Comparison of ENCODE assay signal across 7 mouse cellular contexts in genomic region chr2:172439843-172440639, GRCm38 (mm10). TPM values are rescaled to one million over a fixed set of nuclear protein-coding genes. Genes with fewer than 3 reads are reported as not detected.
A peak's percentile ranks its signal among the peaks of the same experiment; 100 is the strongest.
DNase-seq lines count a peak whose midpoint lies in the region; ATAC-seq lines count a peak whose summit lies in the region.

Gene Rtf2, plus strand, starts transcription at chr2:172440556.

- DNase-seq in adrenal gland, adult 8-10 months: peak; percentile 99
- DNase-seq in embryo, embryonic 9.5 days (ENCODE audit: extremely low spot score): peak; percentile 99
- peak; percentile 99 for DNase-seq in gastrocnemius, postnatal 4 days (ENCODE audit: low spot score in 2 of 2)
- peak; percentile 100 for DNase-seq in left cerebral cortex, postnatal 36 days (ENCODE audit: low spot score in 2 of 2)
- peak; percentile 100 for DNase-seq in midbrain, embryonic 11.5 days (ENCODE audit: low spot score, missing footprints)
- peak; percentile 98 for DNase-seq in skeletal muscle tissue, adult 2 months (ENCODE audit: low read depth, low spot score)

- ATAC-seq in intestine, embryonic 16.5 days: peak; percentile 98
- peak; percentile 99 for ATAC-seq in midbrain, embryonic 11.5 days (ENCODE audit: low FRiP score)

- intact Hi-C loops in left cerebral cortex, postnatal 36 days (cut with DNase I): loop anchor here (5.0 kb wide), 1 partner anchor 68 kb away; the partner anchor contains the start of genes Aurka and Cstf1

- H3K4me1 ChIP-seq in intestine, embryonic 16.5 days (ENCODE audit: control insufficient read depth, insufficient read depth, low read length): peaks cover 13% of the 10 kb centered on the region
- peaks cover 15% of the 10 kb centered on the region for H3K4me1 ChIP-seq in midbrain, embryonic 11.5 days (ENCODE audit: control insufficient read depth, insufficient read depth, low read length)

- H3K36me3 ChIP-seq in intestine, embryonic 16.5 days (ENCODE audit: control insufficient read depth, insufficient read depth, low read length): no peaks in the 10 kb centered on the region
- no peaks in the 10 kb centered on the region for H3K36me3 ChIP-seq in midbrain, embryonic 11.5 days (ENCODE audit: control insufficient read depth, insufficient read depth, low read length)

- H3K9me3 ChIP-seq in intestine, embryonic 16.5 days (ENCODE audit: control insufficient read depth, low read length): no peaks in the 10 kb centered on the region
- no peaks in the 10 kb centered on the region for H3K9me3 ChIP-seq in midbrain, embryonic 11.5 days (ENCODE audit: control insufficient read depth, low read length)

- peak within 1 kb of the TSS; percentile 65 for H3K4me3 ChIP-seq in intestine, embryonic 16.5 days (ENCODE audit: low read length)
- H3K4me3 ChIP-seq in midbrain, embryonic 11.5 days (ENCODE audit: low read depth, low read length): peak within 1 kb of the TSS; percentile 81

- H3K4me2 ChIP-seq in intestine, embryonic 16.5 days (ENCODE audit: low read depth, low read length): peak within 1 kb of the TSS; percentile 60
- peak within 1 kb of the TSS; percentile 92 for H3K4me2 ChIP-seq in midbrain, embryonic 11.5 days

- H3K27ac ChIP-seq in intestine, embryonic 16.5 days (ENCODE audit: low read length): 0 out of 2 replicates have a peak within 1 kb of the TSS, but pooled peaks have one; percentile 20
- no peak within 1 kb of the TSS for H3K27ac ChIP-seq in midbrain, embryonic 11.5 days (ENCODE audit: low read depth, low read length)

- no peaks in the 10 kb centered on the region for H3K27me3 ChIP-seq in intestine, embryonic 16.5 days (replicated peaks; ENCODE audit: control insufficient read depth, insufficient read depth, low read length)
- no peaks in the 10 kb centered on the region for H3K27me3 ChIP-seq in midbrain, embryonic 11.5 days (ENCODE audit: control insufficient read depth, insufficient read depth, low read length)

- WGBS in intestine, embryonic 16.5 days: 1% methylated on average over 35 of the region's 35 CpGs
- 2% methylated on average over 35 of the region's 35 CpGs for WGBS in midbrain, embryonic 11.5 days

- peak within 1 kb of the TSS; percentile 61 for H3K9ac ChIP-seq in intestine, embryonic 16.5 days (ENCODE audit: low read depth, low read length)
- H3K9ac ChIP-seq in midbrain, embryonic 11.5 days (ENCODE audit: low read length): peak within 1 kb of the TSS; percentile 68

RNA-seq across cellular contexts. Expression of gene Rtf2, which starts in this region (rescaled TPM):
- 10 to 100 TPM; 77.2 to 92.4 (median 82.4) TPM for total RNA-seq in adrenal gland, adult 8-10 months (2022)
- total RNA-seq in gastrocnemius, postnatal 4 days (2021): 10 to 100 TPM; 45.3 to 45.4 TPM
- polyA plus RNA-seq in intestine, embryonic 16.5 days (2015; fragmentation: Nextera tagmentation; extraction: Ambion mirVana): 78.1 and 79.4 TPM in 2 replicates
- 10 to 100 TPM; 71.8 to 83.1 TPM for total RNA-seq in left cerebral cortex, postnatal 36 days (2021)
- polyA plus RNA-seq in midbrain, embryonic 11.5 days (2014; fragmentation: Nextera tagmentation; extraction: Ambion mirVana): 86.8 and 94.7 TPM in 2 replicates
